Mouse (Mus musculus) thymus, postnatal 10 days (tissue): ENCODE results near the gene Tmem130.
"Not testable (repeated sequence)": the region's sequence is repeated elsewhere in the genome, so short reads cannot be mapped to it uniquely, and the experiment has no call there.

ENCODE experiments used
- DNase-seq, 2 experiments: peaks; one replicate each; pipeline ENCODE4 v3.0.0; 2021; ENCODE audit warnings: low spot score in 2 of 2

Gene Tmem130

DNA sequence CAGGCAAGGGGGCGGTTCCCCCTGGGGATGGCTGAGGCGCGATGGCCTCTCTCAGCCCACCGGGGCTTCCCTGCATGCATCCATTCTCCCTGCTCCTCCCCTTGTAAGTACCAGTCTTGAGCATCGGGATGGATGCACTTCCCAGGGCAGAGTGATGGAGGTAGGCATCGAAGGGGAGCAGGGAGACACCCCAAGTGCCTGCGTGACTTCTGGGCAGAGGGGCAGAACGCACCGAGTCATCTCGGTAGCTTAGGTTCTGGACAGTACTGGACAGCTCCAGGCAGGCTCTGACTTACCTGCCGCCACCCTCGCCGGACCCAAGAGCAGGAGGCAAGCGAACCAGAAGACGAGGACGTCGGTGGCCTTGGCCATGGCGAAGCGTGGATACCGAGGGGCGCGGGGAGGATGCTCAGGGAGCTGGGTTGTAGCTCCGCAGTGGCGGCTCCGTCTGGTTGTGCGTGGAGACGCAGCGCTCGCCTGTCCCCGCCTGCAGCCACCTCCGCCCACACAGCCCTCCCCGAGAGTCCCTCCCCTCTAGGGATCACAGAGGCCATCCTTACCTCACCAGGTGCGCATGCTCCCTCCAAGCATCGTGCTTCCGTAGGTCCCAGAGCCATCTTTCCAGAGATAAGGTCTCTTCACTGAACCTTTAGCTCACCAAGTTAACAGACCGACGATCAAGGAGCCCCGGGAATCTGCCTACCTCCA, at the start of gene Tmem130:
Gene Tmem130, minus strand, starts transcription at position 658 of the 708 bp plus-strand sequence.
- no peak for DNase-seq

DNA sequence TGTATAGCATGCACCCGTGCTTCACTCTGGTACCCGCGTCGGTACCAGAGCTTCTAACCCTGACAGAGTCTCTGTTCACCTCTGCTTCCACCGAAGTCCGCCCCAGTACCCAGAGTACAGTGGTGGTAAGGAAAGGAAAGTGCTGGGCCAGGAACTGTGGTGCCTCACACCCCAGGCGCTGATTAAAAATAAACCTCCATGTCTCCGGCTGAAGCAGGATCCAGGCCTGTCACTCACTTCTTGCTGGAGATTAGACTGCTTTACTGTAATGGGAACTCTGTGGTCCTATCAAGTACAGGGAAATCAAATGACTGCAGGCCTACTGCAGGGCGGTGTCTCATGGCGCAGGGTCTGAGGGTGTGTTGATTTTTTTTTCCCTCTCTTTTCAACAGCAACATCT, 45.3 kb upstream of the Tmem130 start:
- DNase-seq: no peak

DNA sequence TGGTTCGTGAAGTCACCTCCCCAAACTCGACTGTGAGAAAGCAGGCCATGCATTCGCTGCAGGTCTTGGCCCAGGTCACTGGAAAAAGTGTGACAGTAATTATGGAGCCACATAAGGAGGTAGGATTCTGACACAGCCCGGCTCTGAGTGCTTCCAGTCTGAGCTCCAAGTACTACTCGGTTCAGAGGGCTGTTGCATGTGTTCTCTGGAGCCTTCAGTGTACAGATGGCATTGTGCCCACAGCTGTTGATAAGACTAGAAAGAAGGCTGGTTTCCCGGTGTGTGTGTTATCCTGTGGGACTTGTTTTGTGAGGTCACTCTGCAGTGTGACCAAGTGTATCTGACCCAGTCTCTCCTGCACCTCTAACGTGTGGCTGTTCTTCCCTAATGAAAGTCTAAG, 42.6 kb upstream of the Tmem130 start:
- DNase-seq: no peak

DNA sequence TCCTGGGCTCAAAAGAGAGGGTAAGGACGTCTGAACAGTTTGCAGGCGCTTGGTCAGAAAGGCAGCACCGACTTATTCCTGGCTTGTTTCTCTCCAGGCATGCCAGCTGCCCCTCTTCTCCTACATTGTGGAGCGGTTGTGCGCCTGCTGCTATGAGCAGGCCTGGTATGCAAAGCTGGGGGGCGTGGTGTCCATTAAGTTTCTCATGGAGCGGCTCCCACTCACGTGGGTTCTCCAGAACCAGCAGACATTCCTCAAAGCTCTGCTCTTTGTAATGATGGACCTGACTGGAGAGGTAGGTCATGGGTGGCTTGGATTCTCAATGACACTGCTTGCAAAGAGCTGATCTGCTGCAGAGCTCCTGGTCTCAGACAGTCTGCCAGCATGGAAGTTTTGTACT, 41.4 kb upstream of the Tmem130 start:
- DNase-seq: no peak

DNA sequence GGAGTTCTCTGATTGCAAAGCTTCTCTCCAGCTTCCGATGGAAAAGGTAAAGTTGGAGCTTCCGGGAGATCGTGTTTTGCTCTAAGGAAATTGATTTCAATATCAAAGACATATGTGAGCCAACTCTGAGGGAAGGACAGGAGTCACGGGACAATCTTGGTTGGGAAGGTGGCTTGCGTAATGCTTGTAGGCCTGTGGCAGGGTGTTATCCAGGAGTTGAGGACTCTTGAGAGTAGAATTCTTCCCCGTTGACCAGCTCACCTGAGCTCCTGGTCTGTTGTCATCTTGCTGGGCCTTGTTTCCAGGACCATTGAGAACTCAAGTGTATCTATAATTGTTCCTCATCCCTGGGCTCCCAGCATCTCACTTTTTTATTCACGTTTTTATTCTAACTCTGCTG, 35.5 kb upstream of the Tmem130 start:
- no peak for DNase-seq

DNA sequence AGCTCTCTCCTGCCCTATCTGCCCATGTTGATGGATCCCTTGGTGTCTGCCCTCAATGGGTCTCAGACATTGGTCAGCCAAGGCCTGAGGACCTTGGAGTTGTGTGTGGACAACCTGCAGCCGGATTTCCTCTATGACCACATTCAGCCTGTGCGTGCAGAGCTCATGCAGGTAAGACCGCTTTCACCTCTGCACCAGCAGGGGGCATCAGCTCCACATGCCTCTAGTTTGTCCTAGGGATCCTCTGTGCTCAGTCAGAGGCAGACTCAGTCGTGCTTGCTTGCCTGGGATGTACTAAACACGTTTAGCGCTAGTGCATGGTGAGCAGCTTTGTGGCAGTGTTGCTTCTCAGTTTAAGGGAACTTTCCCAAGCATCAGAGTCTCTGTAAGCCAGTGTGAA, 33.1 kb upstream of the Tmem130 start:
- DNase-seq: peak in 1 of 2 experiments; percentile 12

DNA sequence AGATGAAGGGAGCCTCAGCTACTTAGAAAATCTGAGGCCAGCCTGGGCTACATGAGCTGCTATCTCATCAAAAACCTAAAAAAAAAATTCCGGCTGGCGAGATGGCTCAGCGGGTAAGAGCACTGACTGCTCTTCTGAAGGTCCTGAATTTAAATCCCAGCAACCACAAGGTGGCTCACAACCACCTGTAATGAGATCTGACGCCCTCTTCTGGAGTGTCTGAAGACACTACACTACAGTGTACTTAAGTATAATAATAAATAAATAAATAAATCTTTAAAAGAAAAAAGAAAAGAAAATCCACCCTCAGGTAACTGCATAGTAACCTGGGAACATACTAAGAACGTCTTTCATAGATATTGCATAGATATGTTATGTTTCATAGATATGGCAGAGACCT, 31.8 kb upstream of the Tmem130 start:
- no peak for DNase-seq

DNA sequence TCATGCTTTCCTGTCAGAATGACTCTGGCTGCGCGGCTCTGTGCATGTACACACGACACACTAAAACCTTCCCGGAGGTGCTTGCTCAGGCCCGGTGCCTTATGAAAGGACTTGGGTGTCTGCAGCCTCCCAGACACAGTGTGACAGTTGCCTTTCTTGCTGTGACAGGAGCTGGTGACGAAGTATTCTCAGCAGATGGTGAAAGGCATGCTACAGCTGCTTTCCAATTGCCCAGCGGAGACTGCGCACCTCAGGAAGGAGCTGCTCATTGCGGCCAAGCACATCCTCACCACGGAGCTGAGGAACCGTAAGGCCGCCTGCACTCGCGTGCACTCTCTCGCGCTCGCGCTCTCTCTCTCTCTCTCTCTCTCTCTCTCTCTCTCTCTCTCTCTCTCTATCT, 24.8 kb upstream of the Tmem130 start:
- no peak for DNase-seq

DNA sequence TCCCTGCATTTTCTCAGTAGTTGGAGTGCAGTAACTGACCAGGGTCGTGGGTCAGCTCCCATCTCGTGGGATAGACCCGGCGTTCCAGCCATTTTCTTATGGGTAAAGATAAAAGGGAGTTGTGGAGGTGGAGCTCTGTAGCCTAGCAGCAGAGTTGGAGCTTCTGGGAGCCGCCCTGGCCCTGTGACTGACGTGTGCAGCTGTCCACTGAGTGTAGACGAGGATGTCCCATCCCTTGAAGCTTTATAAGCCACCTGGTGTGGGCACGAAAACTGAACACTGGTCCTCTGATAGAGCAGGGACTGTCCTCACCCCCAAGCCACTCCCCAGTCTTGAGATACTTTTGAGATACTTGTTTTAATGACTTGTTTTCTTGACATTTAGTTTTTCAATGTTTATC, 19.0 kb upstream of the Tmem130 start:
- DNase-seq: no peak

DNA sequence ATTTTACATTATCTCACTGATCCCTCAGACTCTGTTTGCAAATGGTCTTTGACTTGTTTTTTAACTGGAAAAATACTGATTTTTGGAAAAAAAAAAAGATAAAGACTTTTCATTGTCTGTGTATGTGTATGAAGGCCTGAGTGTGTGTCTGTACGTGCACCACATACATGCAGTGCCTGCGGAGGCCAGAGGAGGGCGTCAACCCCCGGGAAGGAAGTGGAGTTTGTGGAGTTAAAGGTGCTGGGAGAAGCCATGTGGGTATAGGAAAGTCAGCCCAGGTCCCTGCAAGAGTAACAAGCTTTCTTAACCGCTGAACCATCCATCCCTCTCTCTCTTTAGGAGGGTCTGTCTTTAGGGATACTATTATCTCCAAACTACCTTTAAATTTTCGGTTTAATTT, 11.6 kb upstream of the Tmem130 start:
- DNase-seq: no peak

DNA sequence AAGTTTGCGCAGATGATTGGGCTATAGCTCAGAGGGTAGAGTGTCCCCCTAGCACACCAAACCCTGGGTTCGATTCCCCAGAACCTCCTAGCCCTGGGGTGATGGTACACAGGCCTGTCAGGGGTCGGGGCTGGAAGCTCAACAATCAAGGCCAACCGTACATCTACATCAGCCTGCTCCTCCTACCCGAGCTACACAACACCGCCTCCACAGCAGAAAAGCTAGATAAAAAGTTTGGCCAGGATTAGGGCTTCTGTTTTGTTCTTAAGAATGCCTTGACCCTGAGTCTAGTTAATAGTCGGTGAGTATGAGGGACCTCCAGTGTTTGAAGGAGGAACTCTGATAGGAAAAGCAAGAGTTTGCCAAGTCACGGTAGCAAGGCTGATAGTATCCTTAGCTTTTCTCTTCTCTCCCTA, 7.5 kb upstream of the Tmem130 start:
- DNase-seq: no peak

DNA sequence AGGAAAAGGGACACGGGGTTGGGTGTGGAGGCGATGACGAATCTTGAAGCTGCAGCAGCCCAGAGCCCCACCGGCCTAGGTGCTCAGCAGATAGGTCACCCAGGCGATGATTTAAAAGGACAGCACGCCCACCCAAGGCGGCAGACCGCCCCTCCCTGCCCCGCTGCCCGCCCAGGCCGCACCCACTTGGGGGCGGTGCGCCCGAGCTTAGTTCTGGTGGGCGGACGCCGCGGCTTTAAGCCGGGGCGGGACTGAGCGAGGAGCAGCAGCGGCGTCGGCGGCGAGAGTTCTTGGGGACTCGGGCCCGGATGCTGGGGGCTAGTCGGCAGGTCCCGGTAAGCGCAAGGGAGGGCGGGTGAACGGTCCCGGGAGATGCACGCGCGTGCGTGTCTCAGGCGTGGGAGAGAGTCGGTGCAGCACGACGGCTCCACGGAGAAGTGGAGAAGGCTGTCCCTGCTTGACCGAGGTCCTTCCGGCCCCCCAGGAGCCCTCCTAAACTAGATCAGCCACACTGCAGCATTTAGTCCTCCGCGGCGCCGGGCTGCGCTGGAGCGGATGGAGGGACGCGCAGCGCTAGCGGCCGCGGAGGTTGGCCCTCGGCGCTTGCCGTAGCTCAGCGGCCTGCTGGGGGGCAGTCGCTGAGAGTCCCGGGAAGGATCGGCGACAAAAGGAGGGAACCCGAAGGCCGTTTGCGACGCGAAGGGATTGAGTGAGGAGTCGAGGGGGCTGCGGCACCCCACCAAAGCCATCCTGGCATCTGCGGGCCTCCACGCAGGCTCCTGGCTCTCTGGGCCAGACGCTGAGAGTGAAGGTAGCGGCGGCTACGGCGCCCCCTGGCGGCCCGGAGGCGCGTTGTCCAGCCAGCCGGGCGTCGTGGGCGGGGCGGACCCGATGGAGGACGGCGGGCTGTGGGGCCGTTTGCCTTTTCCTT, 6.6 kb upstream of the Tmem130 start:
- DNase-seq: peak; percentile 89 to 91

DNA sequence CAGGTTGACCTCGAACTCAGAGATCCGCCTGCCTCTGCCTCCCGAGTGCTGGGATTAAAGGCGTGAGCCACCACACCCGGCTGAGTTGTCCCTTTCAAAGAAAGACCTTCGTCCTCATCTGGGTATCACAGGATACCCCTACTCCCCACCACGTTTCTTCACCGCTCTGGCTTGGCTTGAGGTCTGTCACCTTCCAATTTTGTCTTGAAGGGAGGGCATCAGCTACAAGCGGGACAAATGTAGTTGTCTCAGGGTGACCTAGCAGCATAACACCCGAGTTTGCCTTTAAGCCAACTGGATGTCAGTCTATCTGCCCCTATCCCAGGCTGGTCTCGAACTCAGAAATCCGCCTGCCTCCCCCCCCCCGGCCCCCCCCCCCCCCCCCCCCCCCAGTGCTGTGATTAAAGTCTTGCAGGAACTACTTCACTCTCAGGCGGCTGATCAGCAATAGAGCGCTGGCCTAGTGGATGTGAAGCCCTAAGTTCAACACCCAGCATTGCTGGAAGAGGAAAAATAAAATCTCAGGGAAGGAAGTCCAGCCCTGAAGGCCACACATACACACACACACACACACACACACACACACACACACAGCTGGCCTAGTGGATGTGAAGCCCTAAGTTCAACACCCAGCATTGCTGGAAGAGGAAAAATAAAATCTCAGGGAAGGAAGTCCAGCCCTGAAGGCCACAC, 5.6 kb upstream of the Tmem130 start, which contains the start of gene Trrap:
Gene Trrap, plus strand, starts transcription at position 627 of the 693 bp plus-strand sequence.
- not testable (repeated sequence) for DNase-seq

DNA sequence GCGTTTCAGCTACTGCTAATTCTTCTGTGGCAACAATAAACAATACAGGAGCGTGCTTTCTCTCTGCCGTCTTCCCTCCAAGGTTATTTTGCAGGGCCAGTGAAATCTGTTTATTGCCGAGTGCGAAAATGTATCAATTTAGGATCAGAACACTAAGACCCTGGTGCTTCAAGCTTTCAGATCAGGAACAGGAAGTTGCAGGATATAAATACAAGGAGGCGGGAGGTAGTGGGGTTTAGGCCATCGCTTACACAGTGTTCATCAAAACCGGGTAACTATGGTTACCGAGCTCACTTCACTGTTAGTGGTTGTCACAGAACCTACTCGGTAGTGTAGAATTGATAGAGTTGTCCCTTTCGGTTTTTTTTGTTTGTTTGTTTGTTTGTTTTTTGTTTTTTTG, 5.0 kb upstream of the Tmem130 start:
- DNase-seq: no peak

DNA sequence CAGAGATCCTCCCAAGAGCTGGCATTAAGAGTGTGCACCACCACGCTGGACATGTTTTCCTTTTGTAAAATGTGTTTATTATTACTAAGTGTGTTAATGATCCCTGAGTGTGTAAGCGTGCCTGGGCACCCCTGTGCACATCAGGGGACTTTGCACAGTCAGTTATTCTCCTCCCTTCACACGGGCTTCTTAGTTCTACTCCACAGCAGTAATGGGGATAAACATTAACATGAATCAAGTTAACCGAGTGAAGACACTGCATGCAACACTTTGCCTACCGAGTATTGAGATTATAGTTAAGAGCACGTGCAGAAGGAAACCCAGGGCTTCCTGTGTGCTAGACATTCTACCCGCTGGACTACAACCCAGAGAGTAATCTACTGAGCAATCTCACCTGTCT, 4.4 kb upstream of the Tmem130 start:
- no peak for DNase-seq

DNA sequence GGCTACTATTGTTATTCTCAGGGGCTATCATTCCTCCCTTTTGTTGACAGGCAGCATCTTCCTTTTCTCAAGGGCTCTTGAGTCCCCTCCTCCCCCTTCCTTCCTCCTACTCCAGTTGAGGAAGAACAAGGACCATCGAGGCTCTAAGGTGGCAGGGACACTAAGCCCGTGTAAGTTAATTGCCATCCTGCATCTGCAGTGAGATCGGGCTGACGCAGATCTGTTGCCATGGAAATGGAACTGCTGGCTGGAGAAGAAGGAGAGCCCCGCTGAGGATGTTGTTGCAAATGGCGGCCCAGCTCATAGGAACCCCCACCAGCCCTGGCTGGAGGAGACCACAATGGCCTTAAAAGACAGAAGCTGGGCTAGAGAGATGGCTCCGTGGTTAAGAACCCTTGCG, 3.2 kb downstream of the Tmem130 start:
- DNase-seq: no peak

DNA sequence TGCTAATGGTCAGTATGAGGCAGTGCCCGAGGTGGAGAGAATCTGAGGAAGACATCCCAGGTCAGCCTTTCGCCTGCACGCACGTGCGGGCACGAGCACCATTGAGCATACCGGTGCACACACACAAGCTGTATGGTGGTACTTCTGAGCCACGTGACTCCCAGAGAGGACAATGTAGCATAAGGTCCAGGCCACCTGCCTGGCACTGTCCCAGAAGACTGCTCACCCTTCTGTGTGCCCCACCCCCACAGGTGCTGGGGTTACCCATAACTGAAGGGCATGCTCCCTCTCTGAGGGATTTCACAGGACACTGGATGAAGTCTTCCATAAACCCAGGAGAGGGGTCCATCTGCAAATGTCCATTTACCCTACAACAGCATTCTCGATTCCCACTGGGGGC, 4.2 kb downstream of the Tmem130 start:
- no peak for DNase-seq

DNA sequence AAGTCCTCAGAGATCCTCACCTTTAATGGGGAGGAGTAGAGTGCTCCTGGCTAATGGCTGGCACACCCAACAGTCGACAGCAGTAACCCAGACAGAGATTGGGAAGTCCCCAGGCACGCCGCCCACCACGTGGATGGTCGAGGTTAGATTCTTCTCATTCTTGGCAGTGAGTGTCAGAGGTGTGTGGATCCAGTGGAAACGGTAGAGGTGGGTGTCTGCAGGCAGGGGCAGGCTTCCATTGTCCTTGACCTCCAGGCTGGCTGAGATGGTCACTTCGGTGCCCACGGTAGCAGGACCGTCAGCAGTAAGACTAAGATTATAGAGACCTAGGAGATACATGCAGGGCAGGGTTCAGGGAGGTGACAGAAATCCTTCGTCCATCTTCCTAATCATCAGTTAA, 6.4 kb downstream of the Tmem130 start:
- no peak for DNase-seq

DNA sequence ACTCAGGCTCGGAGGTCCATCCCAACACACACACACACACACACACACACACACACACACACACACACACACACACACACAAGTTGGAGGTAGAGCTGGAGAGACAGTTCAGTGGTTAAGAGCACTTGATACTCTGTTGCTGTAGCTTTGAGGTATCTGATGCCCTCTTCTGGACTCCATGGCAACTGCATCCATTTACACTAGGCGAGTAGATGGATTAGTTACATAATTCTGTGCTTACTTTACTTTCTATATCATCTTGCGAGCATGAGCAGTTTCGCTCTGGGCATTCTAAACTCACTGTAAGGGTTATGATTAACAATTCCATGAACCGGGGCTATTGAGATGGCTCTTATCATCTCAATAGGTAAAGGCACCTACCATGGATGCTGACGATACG, 8.6 kb downstream of the Tmem130 start:
- peak in 1 of 2 experiments; percentile 33 for DNase-seq

DNA sequence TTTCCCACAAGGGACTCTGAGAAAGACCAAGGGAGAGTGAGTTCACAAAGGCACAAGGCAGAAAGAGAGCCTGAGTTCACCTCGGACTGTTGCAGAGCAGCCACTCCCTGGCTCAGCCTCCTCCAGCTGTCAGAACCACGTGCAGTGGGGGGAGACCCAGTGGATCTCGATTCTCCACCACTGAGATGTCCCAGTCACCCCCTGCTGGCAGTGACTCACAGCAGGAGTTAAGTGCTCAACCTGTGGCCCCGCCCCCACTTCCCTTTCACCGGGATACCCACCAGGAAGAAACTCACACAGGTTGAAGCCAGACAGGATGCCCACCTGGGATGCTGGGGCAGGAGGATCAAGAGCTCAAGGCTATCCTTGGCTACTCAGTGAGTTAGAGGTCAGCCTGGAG, 9.2 kb downstream of the Tmem130 start:
- peak in 1 of 2 experiments; percentile 24 for DNase-seq

DNA sequence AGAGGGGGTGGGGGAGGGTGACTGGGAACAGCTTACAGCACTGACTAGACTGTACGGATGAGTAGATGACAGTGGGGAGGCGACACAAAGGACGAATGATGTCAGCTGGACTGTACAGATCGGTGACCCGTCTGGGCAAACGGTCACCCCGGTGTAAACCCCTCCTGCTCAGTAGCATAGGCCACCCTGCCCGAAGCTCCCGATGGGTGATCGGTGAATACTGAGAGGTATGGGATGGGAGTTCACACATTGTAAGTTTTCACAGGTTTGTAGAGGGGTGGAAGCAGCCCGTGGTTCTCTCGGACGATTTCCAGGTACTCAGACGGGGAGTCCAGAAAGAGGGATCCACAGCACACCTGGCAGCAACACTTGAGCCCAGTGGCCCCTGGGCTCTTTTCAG, 24.5 kb downstream of the Tmem130 start:
- no peak for DNase-seq

DNA sequence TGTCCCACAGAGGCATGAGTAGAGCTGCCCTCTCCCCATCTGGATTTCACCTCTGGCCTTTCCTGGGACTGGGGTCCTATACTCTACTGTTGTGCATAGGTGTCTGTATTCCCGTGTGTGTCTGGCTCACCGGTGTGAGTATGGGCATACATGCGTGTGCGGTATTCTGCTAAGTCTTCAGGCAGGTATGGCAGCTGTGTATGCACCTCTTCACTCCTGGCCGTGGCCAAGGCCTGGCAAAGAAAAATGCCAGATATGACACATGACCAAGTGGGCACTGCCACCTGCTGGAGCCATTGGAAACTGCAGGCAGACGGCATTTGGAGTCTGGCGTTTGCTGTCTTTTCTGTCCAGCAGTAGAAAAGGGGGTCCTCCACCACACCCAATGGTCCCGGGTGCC, 26.7 kb downstream of the Tmem130 start:
- peak; percentile 18 to 50 for DNase-seq
